Mouse (Mus musculus): ENCODE measurements at regions not wholly inside any gene's neighbourhood (a gene's known extent, or its start where the extent isn't known, plus 50 kb on each side); places are given as distances from the start of the nearest gene placed in this dataset.

GRCm38 (mm10) chr5:75248279-75248678, 96.2 kb downstream of the Pdgfra start:
- Histone ChIP-seq H3K4me1 (replicated peaks; ENCODE audit: low read depth, low read length) (no peaks in the 10 kb centered on the region; the same call in 1 of the 2 replicates), H3K27me3 (ENCODE audit: insufficient read depth, low read length) (no peaks in the 10 kb centered on the region), H3K4me3 (replicated peaks; ENCODE audit: low read length) (no peak overlapping the region), H3K36me3 (ENCODE audit: insufficient read depth, low read length) (no peaks in the 10 kb centered on the region), H3K9me3 (ENCODE audit: low read length) (no peaks in the 10 kb centered on the region)
- TF ChIP-seq NANOG (IDR thresholded peaks at IDR 0.05; ENCODE audit: borderline replicate concordance, low read length), result no peak
- TF ChIP-seq POU5F1 (IDR thresholded peaks at IDR 0.05; ENCODE audit: borderline replicate concordance, low read length), result no peak
- no peak for TF ChIP-seq CTCF (conservative IDR thresholded peaks at IDR 0.05; ENCODE audit: low read length)

- no peaks in the 10 kb centered on the region for H3K36me3 ChIP-seq (ENCODE audit: insufficient read depth, low read length)
- no peak for TF ChIP-seq NANOG (IDR thresholded peaks at IDR 0.05; ENCODE audit: borderline replicate concordance, low read length)
- TF ChIP-seq POU5F1 (IDR thresholded peaks at IDR 0.05; ENCODE audit: borderline replicate concordance, low read length), result no peak
- no peak for TF ChIP-seq CTCF (conservative IDR thresholded peaks at IDR 0.05; ENCODE audit: low read length)
Measured at GRCm38 (mm10) chr5:75249671-75250070, 97.6 kb downstream of the Pdgfra start.

DNA sequence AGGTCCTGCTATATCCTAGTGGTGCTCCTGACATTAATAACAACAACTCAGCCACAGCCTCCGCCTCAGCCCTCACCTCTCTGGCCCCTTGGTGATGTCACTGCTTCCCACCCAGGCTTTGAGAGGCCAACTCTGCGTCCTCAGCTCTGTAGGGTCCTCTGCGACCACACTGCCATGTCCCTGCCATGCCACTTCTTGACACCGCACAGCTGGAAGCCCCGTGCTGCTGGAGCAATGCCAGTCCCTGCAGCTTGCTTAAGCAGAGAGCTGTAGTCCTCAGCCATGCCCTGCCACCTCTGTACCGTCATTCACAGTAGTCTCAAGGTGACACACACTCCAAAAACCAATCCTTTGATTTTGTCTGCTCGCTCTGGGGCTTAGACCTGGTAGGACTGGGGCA, 101.3 kb downstream of the Pdgfra start:
- no peak for TF ChIP-seq NANOG (IDR thresholded peaks at IDR 0.05; ENCODE audit: borderline replicate concordance, low read length)
- no peak for TF ChIP-seq POU5F1 (IDR thresholded peaks at IDR 0.05; ENCODE audit: borderline replicate concordance, low read length)
- TF ChIP-seq CTCF (conservative IDR thresholded peaks at IDR 0.05; ENCODE audit: low read length), result no peak
- no peaks in the 10 kb centered on the region for H3K36me3 ChIP-seq (ENCODE audit: insufficient read depth, low read length)
- no peaks in the 10 kb centered on the region for H3K27me3 ChIP-seq (ENCODE audit: insufficient read depth, low read length)

More at GRCm38 (mm10) chr5:75249671-75250070, 97.6 kb downstream of the Pdgfra start:
- no peaks in the 10 kb centered on the region for H3K9me3 ChIP-seq (ENCODE audit: low read length)
- H3K4me1 ChIP-seq (replicated peaks; ENCODE audit: low read depth, low read length), result no peaks in the 10 kb centered on the region; the same call in 1 of the 2 replicates
- H3K4me3 ChIP-seq (replicated peaks; ENCODE audit: low read length), result no peak overlapping the region
- H3K27me3 ChIP-seq (ENCODE audit: insufficient read depth, low read length), result no peaks in the 10 kb centered on the region

GRCm38 (mm10) chr5:75253830-75254229, 101.7 kb downstream of the Pdgfra start:
- Histone ChIP-seq H3K9me3 (ENCODE audit: low read length) (no peaks in the 10 kb centered on the region), H3K36me3 (ENCODE audit: insufficient read depth, low read length) (no peaks in the 10 kb centered on the region), H3K27me3 (ENCODE audit: insufficient read depth, low read length) (no peaks in the 10 kb centered on the region), H3K4me1 (replicated peaks; ENCODE audit: low read depth, low read length) (no peaks in the 10 kb centered on the region), H3K4me3 (replicated peaks; ENCODE audit: low read length) (no peak overlapping the region)
- TF ChIP-seq NANOG (IDR thresholded peaks at IDR 0.05; ENCODE audit: borderline replicate concordance, low read length) (no peak), CTCF (conservative IDR thresholded peaks at IDR 0.05; ENCODE audit: low read length) (no peak), POU5F1 (IDR thresholded peaks at IDR 0.05; ENCODE audit: borderline replicate concordance, low read length) (no peak)

More for the DNA sequence above, 101.3 kb downstream of the Pdgfra start:
- Histone ChIP-seq H3K4me3 (replicated peaks; ENCODE audit: low read length) (no peak overlapping the region), H3K9me3 (ENCODE audit: low read length) (no peaks in the 10 kb centered on the region), H3K4me1 (replicated peaks; ENCODE audit: low read depth, low read length) (no peaks in the 10 kb centered on the region)

DNA sequence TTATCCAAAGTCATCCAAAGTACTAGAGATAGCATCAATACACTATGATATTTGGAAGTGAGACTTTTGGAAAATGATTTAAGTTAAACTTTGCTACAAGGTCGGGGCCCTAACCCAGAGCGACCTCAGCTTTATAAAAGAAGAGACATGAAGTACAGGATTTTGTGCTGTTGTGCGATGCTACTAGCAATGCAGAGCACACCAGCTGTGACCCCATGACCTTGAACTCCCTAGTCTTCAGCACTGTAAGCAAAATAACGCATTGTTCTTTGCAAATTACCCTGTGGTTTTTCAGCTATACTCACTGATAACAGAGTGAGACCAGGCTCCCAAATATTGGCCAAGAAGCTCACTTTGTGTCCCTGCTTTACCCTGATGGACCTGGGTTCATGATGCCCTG, 104.1 kb downstream of the Pdgfra start:
- no peak for TF ChIP-seq NANOG (IDR thresholded peaks at IDR 0.05; ENCODE audit: borderline replicate concordance, low read length)
- TF ChIP-seq CTCF (conservative IDR thresholded peaks at IDR 0.05; ENCODE audit: low read length), result no peak
- TF ChIP-seq POU5F1 (IDR thresholded peaks at IDR 0.05; ENCODE audit: borderline replicate concordance, low read length), result no peak
- Histone ChIP-seq H3K4me3 (replicated peaks; ENCODE audit: low read length) (no peak overlapping the region), H3K27me3 (ENCODE audit: insufficient read depth, low read length) (no peaks in the 10 kb centered on the region), H3K9me3 (ENCODE audit: low read length) (no peaks in the 10 kb centered on the region), H3K4me1 (replicated peaks; ENCODE audit: low read depth, low read length) (no peaks in the 10 kb centered on the region), H3K36me3 (ENCODE audit: insufficient read depth, low read length) (no peaks in the 10 kb centered on the region)

GRCm38 (mm10) chr5:75257067-75257466, 105.0 kb downstream of the Pdgfra start:
- H3K27me3 ChIP-seq (ENCODE audit: insufficient read depth, low read length), result no peaks in the 10 kb centered on the region
- H3K4me3 ChIP-seq (replicated peaks; ENCODE audit: low read length), result no peak overlapping the region
- H3K9me3 ChIP-seq (ENCODE audit: low read length), result no peaks in the 10 kb centered on the region
- no peaks in the 10 kb centered on the region for H3K4me1 ChIP-seq (replicated peaks; ENCODE audit: low read depth, low read length)
- TF ChIP-seq POU5F1 (IDR thresholded peaks at IDR 0.05; ENCODE audit: borderline replicate concordance, low read length) (no peak), NANOG (IDR thresholded peaks at IDR 0.05; ENCODE audit: borderline replicate concordance, low read length) (no peak), CTCF (conservative IDR thresholded peaks at IDR 0.05; ENCODE audit: low read length) (no peak)
- no peaks in the 10 kb centered on the region for H3K36me3 ChIP-seq (ENCODE audit: insufficient read depth, low read length)

DNA sequence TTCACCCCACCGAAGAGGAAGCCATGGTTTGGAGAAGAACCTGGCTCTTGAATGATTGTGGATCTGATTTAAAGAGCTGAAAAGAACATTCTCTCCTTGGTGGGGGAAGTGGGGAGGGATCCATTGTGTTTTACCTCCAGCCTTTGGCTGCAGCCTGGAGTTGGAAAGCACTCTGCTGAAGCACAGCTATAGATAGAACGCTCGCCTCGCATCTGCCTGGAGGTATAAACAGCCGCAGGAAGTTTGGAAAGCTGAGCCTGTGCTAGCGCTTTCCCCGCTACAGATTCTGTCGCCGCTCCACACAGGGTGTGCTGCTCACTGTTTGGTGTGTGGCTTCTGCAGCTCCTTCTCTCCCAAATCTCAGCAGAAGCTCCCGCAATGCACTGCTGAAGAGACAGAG, 108.2 kb downstream of the Pdgfra start:
- Histone ChIP-seq H3K36me3 (ENCODE audit: insufficient read depth, low read length) (no peaks in the 10 kb centered on the region), H3K27me3 (ENCODE audit: insufficient read depth, low read length) (no peaks in the 10 kb centered on the region), H3K4me3 (replicated peaks; ENCODE audit: low read length) (no peak overlapping the region), H3K9me3 (ENCODE audit: low read length) (no peaks in the 10 kb centered on the region), H3K4me1 (replicated peaks; ENCODE audit: low read depth, low read length) (no peaks in the 10 kb centered on the region)
- TF ChIP-seq NANOG (IDR thresholded peaks at IDR 0.05; ENCODE audit: borderline replicate concordance, low read length) (no peak), CTCF (conservative IDR thresholded peaks at IDR 0.05; ENCODE audit: low read length) (no peak), POU5F1 (IDR thresholded peaks at IDR 0.05; ENCODE audit: borderline replicate concordance, low read length) (no peak)

DNA sequence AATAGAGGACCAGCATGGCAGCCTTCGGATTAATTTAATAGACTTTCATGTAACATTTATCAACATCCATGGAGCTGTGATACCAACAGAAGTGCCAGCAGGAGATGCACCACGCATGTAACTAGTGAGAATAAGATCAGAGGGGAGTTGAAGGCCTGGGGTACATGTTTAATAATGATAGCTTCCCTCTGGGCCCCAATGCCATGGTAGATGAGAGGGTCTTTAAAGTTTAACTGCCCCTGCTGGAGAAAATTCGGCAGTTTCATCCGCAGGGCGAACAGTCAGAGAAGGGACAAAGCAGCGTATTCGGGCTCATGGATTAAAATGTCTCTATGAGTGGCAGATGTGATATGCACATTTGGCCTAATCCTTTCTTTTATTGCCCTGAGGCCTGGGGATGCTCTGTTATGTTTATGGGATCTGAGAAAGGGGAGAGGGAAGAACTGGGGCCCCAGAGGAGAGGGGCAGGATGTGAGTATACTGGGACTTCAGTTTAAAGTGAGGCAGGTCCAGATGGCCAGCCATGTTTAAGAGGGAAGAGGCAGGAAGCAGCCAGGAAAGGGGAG, 114.1 kb downstream of the Pdgfra start:
- Histone ChIP-seq H3K27me3 (ENCODE audit: insufficient read depth, low read length) (no peaks in the 10 kb centered on the region), H3K36me3 (ENCODE audit: insufficient read depth, low read length) (no peaks in the 10 kb centered on the region), H3K4me3 (replicated peaks; ENCODE audit: low read length) (no peak overlapping the region), H3K9me3 (ENCODE audit: low read length) (peaks cover 7% of the 10 kb centered on the region; the same call in 1 of the 2 replicates), H3K4me1 (replicated peaks; ENCODE audit: low read depth, low read length) (no peaks in the 10 kb centered on the region)
- TF ChIP-seq POU5F1 (IDR thresholded peaks at IDR 0.05; ENCODE audit: borderline replicate concordance, low read length) (no peak), CTCF (conservative IDR thresholded peaks at IDR 0.05; ENCODE audit: low read length) (no peak), NANOG (IDR thresholded peaks at IDR 0.05; ENCODE audit: borderline replicate concordance, low read length) (no peak)

- Histone ChIP-seq H3K9me3 (ENCODE audit: low read length) (peaks cover 13% of the 10 kb centered on the region; the same call in 1 of the 2 replicates), H3K4me3 (replicated peaks; ENCODE audit: low read length) (no peak overlapping the region), H3K27me3 (ENCODE audit: insufficient read depth, low read length) (no peaks in the 10 kb centered on the region), H3K4me1 (replicated peaks; ENCODE audit: low read depth, low read length) (no peaks in the 10 kb centered on the region), H3K36me3 (ENCODE audit: insufficient read depth, low read length) (no peaks in the 10 kb centered on the region)
- TF ChIP-seq POU5F1 (IDR thresholded peaks at IDR 0.05; ENCODE audit: borderline replicate concordance, low read length), result no peak
- no peak for TF ChIP-seq NANOG (IDR thresholded peaks at IDR 0.05; ENCODE audit: borderline replicate concordance, low read length)
- TF ChIP-seq CTCF (conservative IDR thresholded peaks at IDR 0.05; ENCODE audit: low read length), result no peak
Measured at GRCm38 (mm10) chr5:75266871-75267270, 114.8 kb downstream of the Pdgfra start.

Data from E14TG2a.4 (cell line).